Mouse (Mus musculus) stomach, postnatal 0 days (tissue): ENCODE results near the gene Ccdc9b. TPM values are rescaled to one million over a fixed set of nuclear protein-coding genes. Genes with fewer than 3 reads are reported as not detected.

Experiments used
- ATAC-seq: fragments of 200-750 bp; cut with Nextera tagmentation; 2 replicates; pipeline ENCODE4 v1.8.0; 2017; ENCODE audit not compliant: low FRiP score, low TSS enrichment
- DNase-seq: peaks from one replicate; pipeline ENCODE4 v3.0.0-alpha.2; 2016; ENCODE audit warnings: low spot score
- H3K27ac ChIP-seq: fragments of 300-500 bp; sonication (generic); replicated peaks from 2 replicates; pipeline ENCODE4 v1.5.1; 2014; ENCODE audit warnings: mild to moderate bottlenecking, control low read depth
- H3K27me3 ChIP-seq: fragments of 300-500 bp; sonication (generic); 2 replicates; pipeline ENCODE4 v1.6.1; 2014; ENCODE audit warnings: low read length; ENCODE audit not compliant: control insufficient read depth, insufficient read depth
- H3K36me3 ChIP-seq: fragments of 300-500 bp; sonication (generic); 2 replicates; pipeline ENCODE4 v1.6.1; 2014; ENCODE audit warnings: low read length, mixed read lengths; ENCODE audit not compliant: control insufficient read depth, insufficient read depth
- H3K4me1 ChIP-seq: fragments of 300-500 bp; sonication (generic); replicated peaks from 2 replicates; pipeline ENCODE4 v1.6.1; 2014; ENCODE audit warnings: antibody characterized with exemption; ENCODE audit not compliant: control insufficient read depth, insufficient read depth
- H3K4me2 ChIP-seq: fragments of 300-500 bp; sonication (generic); replicated peaks from 2 replicates; pipeline ENCODE4 v1.6.1; 2014; ENCODE audit warnings: low read depth, mild to moderate bottlenecking, control low read depth, moderate library complexity
- H3K4me3 ChIP-seq: fragments of 300-500 bp; sonication (generic); 2 replicates; pipeline ENCODE4 v1.5.1; 2014; ENCODE audit warnings: low read depth, low read length, control low read depth
- H3K9ac ChIP-seq: fragments of 300-500 bp; sonication (generic); 2 replicates; pipeline ENCODE4 v1.6.1; 2014; ENCODE audit warnings: mild to moderate bottlenecking, low read length, control low read depth, mixed read lengths
- H3K9me3 ChIP-seq: fragments of 300-500 bp; sonication (generic); 2 replicates; pipeline ENCODE4 v1.6.1; 2016; ENCODE audit warnings: low read length; ENCODE audit not compliant: control insufficient read depth
- CTCF ChIP-seq: IDR thresholded peaks from 2 replicates; pipeline ENCODE4 v1.5.1; 2016; ENCODE audit warnings: antibody characterized with exemption, low read depth, mild to moderate bottlenecking, moderate library complexity
- EP300 ChIP-seq: optimal IDR thresholded peaks from 2 replicates; pipeline ENCODE3; 2016; ENCODE audit warnings: antibody characterized with exemption
- WGBS: fragments of 180-500 bp; shearing (Covaris S2); extraction: QIAGEN DNeasy Blood & Tissue Kit; methylation state at CpG from one replicate; pipeline ENCODE4 v1.1.7; 2014; 5-methylcytosine and 5-hydroxymethylcytosine counted together
- polyA plus RNA-seq: library from polyadenylated mRNA; unstranded; fragments of >200 nt; fragmentation: Nextera tagmentation; extraction: Ambion mirVana; gene quantifications from 2 replicates; pipeline ENCODE4 v1.2.1, GENCODE M21; 2015

Gene Ccdc9b
- polyA plus RNA-seq, 1 experiment from 2014 or later = 2.9 TPM

DNA sequence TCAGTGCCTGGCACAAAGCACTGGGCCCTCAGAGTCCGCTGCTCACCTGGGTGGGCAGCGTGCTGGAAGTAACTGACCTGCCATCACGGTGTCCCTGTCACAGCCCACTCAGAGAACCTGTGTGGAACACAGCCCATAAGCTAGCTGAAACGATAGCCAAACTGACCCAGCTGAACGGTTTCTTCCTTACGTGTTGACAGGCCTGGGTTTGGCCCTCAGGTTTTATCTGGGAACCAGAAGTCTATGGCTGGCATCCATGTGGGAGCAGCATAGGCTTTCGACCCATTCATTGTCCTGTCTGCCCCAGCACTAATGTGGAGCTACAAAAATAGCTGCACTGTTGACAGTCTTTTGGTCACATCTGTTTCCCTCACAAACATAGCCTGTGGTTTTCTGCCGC, 12.0 kb downstream of the Ccdc9b start:
- 0 out of 2 replicates have a peak, but pooled peaks cover 2% of the 10 kb centered on the region for H3K36me3 ChIP-seq
- H3K4me1 ChIP-seq = no peaks in the 10 kb centered on the region
- no peak for ATAC-seq
- no peak for DNase-seq
- no peak overlapping the region for H3K9ac ChIP-seq
- no peaks in the 10 kb centered on the region for H3K9me3 ChIP-seq
- H3K27ac ChIP-seq = peak overlapping the region; percentile 64
- no peak overlapping the region for H3K4me2 ChIP-seq
- H3K27me3 ChIP-seq = no peaks in the 10 kb centered on the region
- no peak for TF ChIP-seq EP300
- no peak for TF ChIP-seq CTCF
- 73% methylated on average over 8 of the region's 8 CpGs for WGBS
- H3K4me3 ChIP-seq = no peak overlapping the region

- Histone ChIP-seq H3K9ac (peak overlapping the region; percentile 14; the same call in 1 of the 2 replicates), H3K36me3 (0 out of 2 replicates have a peak, but pooled peaks cover 2% of the 10 kb centered on the region), H3K9me3 (no peaks in the 10 kb centered on the region), H3K27ac (peak overlapping the region; percentile 64), H3K4me2 (peak overlapping the region; percentile 0), H3K4me3 (no peak overlapping the region), H3K27me3 (no peaks in the 10 kb centered on the region), H3K4me1 (peaks cover 4% of the 10 kb centered on the region; the same call in 1 of the 2 replicates)
- DNase-seq (no peak), ATAC-seq (peak; percentile 57; the same call in 1 of the 2 replicates)
- TF ChIP-seq CTCF (peak; percentile 28), EP300 (no peak)
- WGBS = 39% methylated on average over 10 of the region's 10 CpGs
These were observed 13.0 kb downstream of the Ccdc9b start for GRCm38 (mm10) chr2:118749341-118749884.

DNA sequence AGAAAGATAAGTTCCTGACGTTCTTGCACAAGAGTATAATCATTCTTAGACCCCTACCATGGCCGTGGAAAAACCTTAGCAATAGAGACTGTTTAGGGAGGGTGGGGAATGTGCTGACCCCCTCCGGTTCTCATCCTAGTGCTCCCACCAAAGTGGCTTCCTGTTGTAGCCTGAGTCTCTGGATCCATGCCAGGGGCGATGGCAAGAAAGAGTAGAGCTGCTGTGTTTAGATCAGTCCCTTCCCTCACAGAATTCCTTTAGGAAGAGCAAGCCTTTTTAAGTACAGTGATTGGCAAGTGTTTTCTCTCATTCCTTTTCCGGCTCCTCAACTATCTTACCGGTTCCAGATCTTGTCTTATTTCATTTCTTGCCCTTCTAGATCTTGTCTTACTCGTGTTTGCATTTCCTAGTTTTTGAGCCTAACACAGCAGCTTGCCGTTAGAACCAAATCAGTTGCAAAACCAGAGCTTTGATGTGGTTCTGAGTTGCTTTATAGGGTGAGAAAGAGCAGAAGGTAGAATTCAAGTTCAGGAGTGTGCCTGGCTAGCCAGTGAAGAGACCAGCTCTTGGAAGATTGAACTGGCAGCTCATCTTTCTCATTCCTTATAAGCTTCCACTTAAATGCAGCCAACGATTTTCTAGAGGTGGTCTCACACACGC, 15.0 kb downstream of the Ccdc9b start:
- H3K9me3 ChIP-seq = no peaks in the 10 kb centered on the region
- TF ChIP-seq EP300 = no peak
- TF ChIP-seq CTCF = no peak
- H3K9ac ChIP-seq = peak overlapping the region; percentile 41
- peak overlapping the region; percentile 80 for H3K4me3 ChIP-seq
- H3K4me1 ChIP-seq = peaks cover 4% of the 10 kb centered on the region; the same call in 1 of the 2 replicates
- H3K27ac ChIP-seq = peak overlapping the region; percentile 53
- DNase-seq = peak; percentile 46
- no peaks in the 10 kb centered on the region for H3K27me3 ChIP-seq
- peak overlapping the region; percentile 99 for H3K4me2 ChIP-seq
- H3K36me3 ChIP-seq = 0 out of 2 replicates have a peak, but pooled peaks cover 2% of the 10 kb centered on the region
- WGBS = 36% methylated on average over 10 of the region's 10 CpGs
- no peak for ATAC-seq

DNA sequence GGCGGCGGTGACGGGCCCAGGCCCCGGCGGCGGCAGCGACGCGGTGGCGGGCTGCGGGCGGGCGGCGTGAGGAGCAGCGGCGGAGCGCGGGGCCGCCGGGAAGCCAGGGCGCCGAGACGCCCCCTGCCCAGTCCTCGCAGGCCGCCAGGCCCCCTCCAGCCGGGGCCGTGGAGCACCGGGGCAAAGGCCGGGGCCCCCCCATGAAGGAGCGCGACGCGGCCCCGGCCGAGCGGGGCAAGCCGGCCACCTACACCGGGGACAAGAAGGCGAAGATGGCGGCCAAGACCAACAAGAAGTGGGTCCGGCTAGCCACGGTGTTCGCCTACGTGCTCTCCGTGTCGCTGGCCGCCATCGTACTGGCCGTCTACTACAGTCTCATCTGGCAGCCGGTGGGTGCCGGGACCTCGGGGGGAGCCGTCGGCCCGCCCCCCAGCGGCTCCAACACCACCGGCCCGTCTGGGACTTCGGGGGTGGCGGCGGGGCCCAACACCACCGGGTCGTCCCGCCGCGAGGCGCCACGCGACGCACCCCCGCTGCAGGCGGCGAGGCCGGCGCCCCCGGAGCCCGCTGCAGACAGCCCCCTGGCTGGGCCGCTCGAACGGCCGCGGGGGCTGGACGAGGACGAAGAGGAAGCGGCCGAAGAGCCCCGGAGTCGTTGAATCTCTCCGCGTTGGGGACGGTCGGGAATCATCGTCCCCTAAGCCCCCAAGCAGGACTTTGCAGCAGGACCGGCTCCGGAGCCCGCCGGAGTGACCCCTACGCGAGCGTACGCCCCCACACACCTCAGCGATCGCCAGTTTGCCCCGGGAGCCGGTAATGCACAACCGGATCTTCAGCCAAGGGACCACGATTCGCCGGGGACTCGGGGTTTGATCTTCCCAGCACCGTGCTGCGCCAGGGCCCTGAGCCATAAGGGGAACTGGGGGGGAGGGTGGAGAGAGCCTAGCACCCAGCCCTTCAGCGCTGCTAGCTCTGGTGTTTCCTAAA, 16.3 kb downstream of the Ccdc9b start:
- peak overlapping the region; percentile 99 for H3K4me2 ChIP-seq
- peak overlapping the region; percentile 84 for H3K27ac ChIP-seq
- no peak; the same call in 1 of the 2 replicates for TF ChIP-seq CTCF
- no peak for TF ChIP-seq EP300
- H3K4me3 ChIP-seq = peak overlapping the region; percentile 80
- H3K4me1 ChIP-seq = peaks cover 4% of the 10 kb centered on the region; the same call in 1 of the 2 replicates
- peak overlapping the region; percentile 93 for H3K9ac ChIP-seq
- ATAC-seq = peak; percentile 41
- 0 out of 2 replicates have a peak, but pooled peaks cover 2% of the 10 kb centered on the region for H3K36me3 ChIP-seq
- no peaks in the 10 kb centered on the region for H3K9me3 ChIP-seq
- H3K27me3 ChIP-seq = no peaks in the 10 kb centered on the region
- under 1% methylated on average over 86 of the region's 113 CpGs for WGBS
- DNase-seq = peak; percentile 45

GRCm38 (mm10) chr2:118745232-118745884, 17.1 kb downstream of the Ccdc9b start, which contains the start of gene Inafm2:
Gene Inafm2, plus strand, starts transcription at chr2:118745758.
- Histone ChIP-seq H3K9me3 (no peaks in the 10 kb centered on the region), H3K4me3 (peak within 1 kb of the TSS; percentile 80), H3K27me3 (no peaks in the 10 kb centered on the region), H3K9ac (peak within 1 kb of the TSS; percentile 93), H3K36me3 (0 out of 2 replicates have a peak, but pooled peaks cover 2% of the 10 kb centered on the region), H3K27ac (peak within 1 kb of the TSS; percentile 84), H3K4me2 (peak within 1 kb of the TSS; percentile 99), H3K4me1 (peaks cover 4% of the 10 kb centered on the region; the same call in 1 of the 2 replicates)
- DNase-seq = peak; percentile 90
- under 1% methylated on average over 44 of the region's 57 CpGs for WGBS
- TF ChIP-seq CTCF (0 out of 2 replicates have a peak, but pooled peaks have one; percentile 7), EP300 (no peak)
- peak; percentile 90 for ATAC-seq
